Mouse (Mus musculus): ENCODE data around the gene Mymx. TPM values are rescaled to one million over a fixed set of nuclear protein-coding genes. Genes with fewer than 3 reads are reported as not detected.

Gene Mymx
- polyA plus RNA-seq, 1 experiment from 2014 or later = 4.8 TPM

DNA sequence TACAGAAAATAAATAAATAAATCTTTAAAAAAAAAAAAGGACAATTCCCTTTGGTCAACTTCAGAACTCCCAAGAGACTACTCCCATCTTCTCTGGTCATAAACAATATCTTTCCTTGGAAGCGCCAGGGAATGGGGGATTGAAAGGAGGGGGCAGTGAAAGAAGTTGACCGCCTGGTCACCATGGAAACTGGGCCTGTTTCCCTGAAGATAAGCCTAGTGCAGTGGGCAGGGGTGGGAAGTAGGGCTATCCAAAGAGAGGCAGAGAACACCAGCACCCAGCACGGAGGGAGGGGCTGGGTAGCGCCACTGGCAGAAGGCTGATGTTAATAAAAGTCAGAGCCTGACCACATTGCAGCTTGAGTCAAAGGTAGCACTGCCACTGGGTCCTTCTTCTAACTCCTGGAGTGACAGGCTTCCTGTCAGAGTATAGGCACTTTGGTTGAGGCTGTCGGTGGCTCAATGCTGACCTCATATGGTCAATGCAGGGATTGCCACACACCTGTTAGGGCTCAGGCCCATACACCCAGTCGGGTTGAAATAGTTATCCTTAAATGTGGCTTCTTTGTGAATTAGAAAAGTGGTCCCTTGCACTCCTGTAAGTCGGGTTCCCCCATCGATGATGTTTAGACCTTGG is 50.0 kb downstream of the Mymx start:
- Histone ChIP-seq H3K4me2 (ENCODE audit: low read depth, severe bottlenecking) (no peak overlapping the region), H3K9ac (ENCODE audit: low read length) (no peak overlapping the region), H3K9me3 (ENCODE audit: control insufficient read depth, low read length) (no peaks in the 10 kb centered on the region), H3K27me3 (ENCODE audit: control insufficient read depth, insufficient read depth, low read length) (peaks cover 18% of the 10 kb centered on the region), H3K36me3 (ENCODE audit: control insufficient read depth, insufficient read depth, low read length) (no peaks in the 10 kb centered on the region), H3K4me3 (ENCODE audit: low read depth, low read length) (no peak overlapping the region), H3K4me1 (ENCODE audit: control insufficient read depth, insufficient read depth, low read length) (peaks cover 6% of the 10 kb centered on the region; the same call in 1 of the 2 replicates), H3K27ac (replicated peaks; ENCODE audit: low read depth, low read length) (no peak overlapping the region)
- 7% methylated on average over 8 of the region's 8 CpGs for WGBS
- DNase-seq (ENCODE audit: low spot score) = peak; percentile 90
- no peak for ATAC-seq (ENCODE audit: insufficient number of reproducible peaks, low FRiP score, low TSS enrichment, low read depth)

DNA sequence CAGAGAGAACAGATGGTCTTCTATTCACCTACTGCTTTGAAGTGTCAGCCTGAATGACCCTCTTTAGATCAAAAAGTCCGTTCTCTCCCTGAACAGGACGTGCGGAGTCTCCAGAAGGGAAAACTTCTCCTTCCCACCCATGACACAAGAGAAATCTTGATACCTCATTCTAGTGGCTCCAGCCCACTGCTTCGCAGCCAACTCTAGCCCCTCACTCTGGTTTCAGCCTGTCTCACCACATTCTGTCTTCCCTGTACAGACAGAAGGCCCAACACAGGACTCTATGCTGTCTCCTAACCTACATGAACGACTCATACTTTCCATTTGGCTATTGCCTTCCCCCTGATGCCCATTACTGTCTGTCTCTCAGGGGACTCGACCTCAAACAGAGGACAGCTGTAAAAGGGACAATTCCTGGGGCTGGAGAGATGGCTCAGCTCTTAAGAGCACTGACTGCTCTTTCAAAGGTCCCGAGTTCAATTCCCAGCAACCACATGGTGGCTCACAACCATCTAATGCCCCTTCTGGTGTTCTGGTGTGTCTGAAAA is 50.6 kb downstream of the Mymx start:
- 41% methylated on average over 7 of the region's 7 CpGs for WGBS
- Histone ChIP-seq H3K4me3 (ENCODE audit: low read depth, low read length) (no peak overlapping the region), H3K9ac (ENCODE audit: low read length) (no peak overlapping the region), H3K4me1 (ENCODE audit: control insufficient read depth, insufficient read depth, low read length) (peaks cover 6% of the 10 kb centered on the region; the same call in 1 of the 2 replicates), H3K27me3 (ENCODE audit: control insufficient read depth, insufficient read depth, low read length) (peaks cover 19% of the 10 kb centered on the region), H3K36me3 (ENCODE audit: control insufficient read depth, insufficient read depth, low read length) (no peaks in the 10 kb centered on the region), H3K9me3 (ENCODE audit: control insufficient read depth, low read length) (no peaks in the 10 kb centered on the region), H3K27ac (replicated peaks; ENCODE audit: low read depth, low read length) (no peak overlapping the region), H3K4me2 (ENCODE audit: low read depth, severe bottlenecking) (no peak overlapping the region)
- DNase-seq (ENCODE audit: low spot score) = no peak
- ATAC-seq (ENCODE audit: insufficient number of reproducible peaks, low FRiP score, low TSS enrichment, low read depth) = no peak

Other genes with a start within 250 kb of the Mymx start
- 88.4 and 95.1 TPM in 2 replicates for gene Cdc5l, start 168.4 kb downstream of the Mymx start, polyA plus RNA-seq (2014; fragmentation: Nextera tagmentation; extraction: Ambion mirVana)
- gene Spats1, start 126.7 kb downstream of the Mymx start, polyA plus RNA-seq (2014; fragmentation: Nextera tagmentation; extraction: Ambion mirVana) = 0.44 and 0.77 TPM in 2 replicates
- 18.4 and 21.0 TPM in 2 replicates for gene Aars2, start 95.3 kb downstream of the Mymx start, polyA plus RNA-seq (2014; fragmentation: Nextera tagmentation; extraction: Ambion mirVana)
- gene Tcte1, start 78.7 kb downstream of the Mymx start, polyA plus RNA-seq (2014; fragmentation: Nextera tagmentation; extraction: Ambion mirVana) = 0.87 and 1.3 TPM in 2 replicates
- 5.2 and 5.7 TPM in 2 replicates for gene Tmem151b, start 52.4 kb downstream of the Mymx start, polyA plus RNA-seq (2014; fragmentation: Nextera tagmentation; extraction: Ambion mirVana)
- 5.6 and 6.2 TPM in 2 replicates for gene Nfkbie, start 46.4 kb downstream of the Mymx start, polyA plus RNA-seq (2014; fragmentation: Nextera tagmentation; extraction: Ambion mirVana)
- 90.5 and 92.0 TPM in 2 replicates for gene Slc35b2, start 38.2 kb downstream of the Mymx start, polyA plus RNA-seq (2014; fragmentation: Nextera tagmentation; extraction: Ambion mirVana)
- 1,903 and 1,914 TPM in 2 replicates for gene Hsp90ab1, start 28.8 kb downstream of the Mymx start, polyA plus RNA-seq (2014; fragmentation: Nextera tagmentation; extraction: Ambion mirVana)
- 38.9 and 41.4 TPM in 2 replicates for gene Slc29a1, start 2.5 kb downstream of the Mymx start, polyA plus RNA-seq (2014; fragmentation: Nextera tagmentation; extraction: Ambion mirVana)
- gene Capn11, start 57.2 kb upstream of the Mymx start, polyA plus RNA-seq (2014; fragmentation: Nextera tagmentation; extraction: Ambion mirVana) = 0.26 and 0.81 TPM in 2 replicates
- gene Mrpl14, start 84.2 kb upstream of the Mymx start, polyA plus RNA-seq (2014; fragmentation: Nextera tagmentation; extraction: Ambion mirVana) = 146 and 154 TPM in 2 replicates
- gene Tmem63b, start 84.8 kb upstream of the Mymx start, polyA plus RNA-seq (2014; fragmentation: Nextera tagmentation; extraction: Ambion mirVana) = 23.3 and 23.6 TPM in 2 replicates
- gene 1600014C23Rik, start 131.7 kb upstream of the Mymx start, polyA plus RNA-seq (2014; fragmentation: Nextera tagmentation; extraction: Ambion mirVana) = not detected in 2 replicates

All from limb, embryonic 11.5 days (tissue).